8 mouse cellular contexts compared by ENCODE assay signal in the genomic region with DNA sequence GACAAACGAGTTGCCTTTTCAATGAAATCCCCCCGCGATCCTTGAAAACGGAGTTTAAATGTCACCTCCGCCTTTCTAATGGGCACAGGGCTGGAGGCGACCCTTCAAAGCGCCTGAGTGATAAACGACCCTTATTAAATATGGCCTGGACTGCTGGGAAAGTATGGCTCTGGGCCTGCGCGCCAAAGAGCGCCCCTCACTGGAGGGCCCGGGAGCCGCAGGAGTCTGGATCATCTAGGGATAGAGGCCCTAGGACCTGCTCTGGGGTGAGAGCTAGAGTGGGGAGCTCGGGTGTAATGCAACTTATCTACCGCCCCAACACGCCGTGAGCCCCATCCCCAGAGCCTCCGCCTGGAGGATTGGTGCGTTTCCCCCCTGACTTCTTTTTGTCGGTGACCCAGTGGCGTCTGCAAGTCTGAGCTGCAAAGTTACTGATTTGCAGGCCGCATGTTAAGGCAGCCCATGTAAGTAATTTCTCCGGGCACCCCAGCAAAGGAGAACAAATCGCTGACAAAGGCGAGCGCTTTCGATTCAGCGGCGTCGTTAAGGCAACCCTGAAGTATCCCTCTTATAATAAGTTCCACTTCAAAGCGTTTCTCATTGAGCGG. TPM values are rescaled to one million over a fixed set of nuclear protein-coding genes. Genes with fewer than 3 reads are reported as not detected.
A peak's percentile ranks its signal among the peaks of the same experiment; 100 is the strongest.
DNase-seq lines count a peak whose midpoint lies in the region; ATAC-seq lines count a peak whose summit lies in the region.
"Had no signal": no experiment of that assay in that cellular context is flagged by ENCODE, and none has a peak within 500 bp of the region (broad histone marks: within the 10 kb centered on the region; RNA-seq: fewer than 3 reads in every experiment).

No protein-coding gene starts in this region.

- no peak overlapping the region for H3K27ac ChIP-seq in intestine, embryonic 14.5 days (ENCODE audit: low read depth)

- peaks cover 81% of the 10 kb centered on the region for H3K27me3 ChIP-seq in intestine, embryonic 14.5 days (replicated peaks; ENCODE audit: control insufficient read depth, insufficient read depth, low read length)

- H3K4me1 ChIP-seq in intestine, embryonic 14.5 days (replicated peaks; ENCODE audit: control insufficient read depth, insufficient read depth, low read length) = peaks cover 2% of the 10 kb centered on the region; the same call in 1 of the 2 replicates

- no peaks in the 10 kb centered on the region for H3K36me3 ChIP-seq in intestine, embryonic 14.5 days (ENCODE audit: control insufficient read depth, insufficient read depth, low read length)

- peak overlapping the region; percentile 23; the same call in 1 of the 2 replicates for H3K4me2 ChIP-seq in intestine, embryonic 14.5 days (ENCODE audit: low read length)

- H3K4me3 ChIP-seq in intestine, embryonic 14.5 days (ENCODE audit: low read depth, low read length) = peak overlapping the region; percentile 22; the same call in 1 of the 2 replicates
- H3K4me3 ChIP-seq: myocyte had no signal

- 5% methylated on average over 32 of the region's 32 CpGs for WGBS in intestine, embryonic 14.5 days

- H3K9me3 ChIP-seq in intestine, embryonic 14.5 days (ENCODE audit: control insufficient read depth, low read length) = no peaks in the 10 kb centered on the region

- H3K9ac ChIP-seq in intestine, embryonic 14.5 days (ENCODE audit: low read length) = no peak overlapping the region

- ATAC-seq in intestine, embryonic 14.5 days (replicated peaks; ENCODE audit: low FRiP score, low TSS enrichment, low read depth) = no peak

- peak; percentile 71 to 74 for DNase-seq in right cerebral cortex, postnatal 10 days (ENCODE audit: low spot score in 2 of 2)
- DNase-seq in right cerebral cortex, postnatal 14 days = no peak
- peak; percentile 88 for DNase-seq in embryo, embryonic 11 days
- DNase-seq in intestine, embryonic 14.5 days (ENCODE audit: low spot score) = peak; percentile 63
- peak; percentile 62 for DNase-seq in lung, postnatal 36 days
- DNase-seq in yolk sac, embryonic 10.5 days (ENCODE audit: low spot score) = peak; percentile 42
- DNase-seq in gastrocnemius, postnatal 4 days (ENCODE audit: low spot score in 2 of 2) = no peak

RNA-seq across cellular contexts. Expression of a gene that starts 2.6 kb away (rescaled TPM):
- not detected in 2 replicates for polyA plus RNA-seq in intestine, embryonic 14.5 days (2014; fragmentation: Nextera tagmentation; extraction: Ambion mirVana)
- not detected for total RNA-seq in gastrocnemius, postnatal 4 days (2021)
- polyA plus RNA-seq: myocyte had no signal

RNA-seq across cellular contexts. Expression of a gene that starts 12.0 kb away (rescaled TPM):
- not detected in 2 replicates for polyA plus RNA-seq in intestine, embryonic 14.5 days (2014; fragmentation: Nextera tagmentation; extraction: Ambion mirVana)
- not detected for total RNA-seq in gastrocnemius, postnatal 4 days (2021)

RNA-seq across cellular contexts. Expression of a gene that starts 21.7 kb away (rescaled TPM):
- polyA plus RNA-seq in intestine, embryonic 14.5 days (2014; fragmentation: Nextera tagmentation; extraction: Ambion mirVana) = not detected in 2 replicates
- under 1 TPM in 1 of 2 experiments, not detected in 1; 0.18 TPM for total RNA-seq in gastrocnemius, postnatal 4 days (2021)

RNA-seq across cellular contexts. Expression of a gene that starts 36.9 kb away (rescaled TPM):
- not detected in 2 replicates for polyA plus RNA-seq in intestine, embryonic 14.5 days (2014; fragmentation: Nextera tagmentation; extraction: Ambion mirVana)
- not detected for total RNA-seq in gastrocnemius, postnatal 4 days (2021)
- polyA plus RNA-seq: myocyte had no signal

Comparison
In these comparisons a context has a peak if more than half of its experiments do, and no peak if none do; other contexts are left out.
1. DNase-seq: peak in right cerebral cortex, postnatal 10 days (2 of 2), embryo, embryonic 11 days (single experiment), intestine, embryonic 14.5 days (single experiment), lung, postnatal 36 days (single experiment) and yolk sac, embryonic 10.5 days (single experiment); none in right cerebral cortex, postnatal 14 days (single experiment) and gastrocnemius, postnatal 4 days (0 of 2).